Mouse (Mus musculus) midbrain, postnatal 0 days (tissue): ENCODE results near the gene Tor1b. TPM values are rescaled to one million over a fixed set of nuclear protein-coding genes. Genes with fewer than 3 reads are reported as not detected.

Source experiments
- ATAC-seq: fragments of 200-750 bp; cut with Nextera tagmentation; 2 replicates; pipeline ENCODE4 v1.8.0; 2017; ENCODE audit warnings: moderate number of reproducible peaks, mild to moderate bottlenecking, moderate TSS enrichment, moderate library complexity; ENCODE audit not compliant: low FRiP score
- DNase-seq: peaks from one replicate; pipeline ENCODE4 v3.0.0-alpha.2; 2015; ENCODE audit warnings: low spot score
- H3K27ac ChIP-seq: fragments of 300-500 bp; sonication (generic); 2 replicates; pipeline ENCODE4 v1.5.1; 2014; ENCODE audit warnings: low read depth, mild to moderate bottlenecking, low read length, mixed read lengths
- H3K27me3 ChIP-seq: fragments of 300-500 bp; sonication (generic); 2 replicates; pipeline ENCODE4 v1.6.1; 2014; ENCODE audit warnings: low read length, control low read depth, mixed read lengths; ENCODE audit not compliant: insufficient read depth
- H3K36me3 ChIP-seq: fragments of 300-500 bp; sonication (generic); 2 replicates; pipeline ENCODE4 v1.6.1; 2014; ENCODE audit warnings: low read length, control low read depth, mixed read lengths; ENCODE audit not compliant: insufficient read depth
- H3K4me1 ChIP-seq: fragments of 300-500 bp; sonication (generic); 2 replicates; pipeline ENCODE4 v1.6.1; 2014; ENCODE audit warnings: mild to moderate bottlenecking, control low read depth, antibody characterized with exemption, low read length, mixed read lengths; ENCODE audit not compliant: insufficient read depth
- H3K4me2 ChIP-seq: fragments of 300-500 bp; sonication (generic); 2 replicates; pipeline ENCODE4 v1.6.1; 2014; ENCODE audit warnings: low read depth, mild to moderate bottlenecking, low read length, mixed read lengths; ENCODE audit not compliant: poor library complexity, severe bottlenecking
- H3K4me3 ChIP-seq: fragments of 300-500 bp; sonication (generic); 2 replicates; pipeline ENCODE4 v1.5.1; 2014; ENCODE audit warnings: low read depth, mild to moderate bottlenecking, low read length, moderate library complexity
- H3K9ac ChIP-seq: fragments of 300-500 bp; sonication (generic); replicated peaks from 2 replicates; pipeline ENCODE4 v1.6.1; 2014; ENCODE audit warnings: mild to moderate bottlenecking, low read length, moderate library complexity, mixed read lengths; ENCODE audit not compliant: poor library complexity, severe bottlenecking
- H3K9me3 ChIP-seq: fragments of 300-500 bp; sonication (generic); 2 replicates; pipeline ENCODE4 v1.6.1; 2016; ENCODE audit warnings: low read length, control low read depth
- CTCF ChIP-seq: IDR thresholded peaks from 2 replicates; pipeline ENCODE4 v1.5.1; 2016; ENCODE audit warnings: antibody characterized with exemption, mild to moderate bottlenecking
- WGBS: fragments of 180-500 bp; shearing (Covaris S2); extraction: QIAGEN DNeasy Blood & Tissue Kit; methylation state at CpG from one replicate; pipeline ENCODE4 v1.1.7; 2014; 5-methylcytosine and 5-hydroxymethylcytosine counted together
- polyA plus RNA-seq: library from polyadenylated mRNA; unstranded; fragments of >200 nt; fragmentation: Nextera tagmentation; extraction: Ambion mirVana; gene quantifications from 2 replicates; pipeline ENCODE4 v1.2.1, GENCODE M21; 2015
- total RNA-seq: library from RNA; depleted of rRNA; stranded (reverse); fragments of >200 nt; gene quantifications from 2 replicates; pipeline ENCODE4 v1.2.3, GENCODE M21; 2014

The Tor1b gene
- total and polyA plus RNA-seq, 2 experiments from 2014 or later: 16.4 to 27.1 TPM

GRCm38 (mm10) chr2:30918780-30919329 lies 33.9 kb upstream of the Tor1b start:
- no peak overlapping the region for H3K4me2 ChIP-seq

DNA sequence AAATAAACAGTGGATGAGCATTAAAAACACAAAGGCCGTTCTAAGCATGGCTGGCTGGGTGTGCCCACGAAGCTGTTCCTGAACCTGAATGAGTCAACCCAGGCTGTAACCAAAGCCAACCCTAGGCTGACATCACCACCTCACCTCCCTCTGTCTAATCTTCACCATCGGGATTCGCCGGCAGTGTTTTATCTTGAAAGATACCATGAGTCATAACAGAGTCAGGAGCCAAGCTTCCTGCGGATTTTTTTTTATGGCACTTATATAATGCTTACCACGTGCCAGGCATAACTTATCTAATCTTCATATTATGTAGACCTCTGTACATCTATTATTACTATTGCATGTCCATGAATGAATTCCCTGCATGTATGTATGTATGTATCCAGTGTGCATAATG lies 32.5 kb upstream of the Tor1b start:
- ATAC-seq (no peak), DNase-seq (no peak)
- H3K27me3 ChIP-seq: no peaks in the 10 kb centered on the region
- H3K9ac ChIP-seq: no peak overlapping the region
- no peak overlapping the region for H3K27ac ChIP-seq
- H3K36me3 ChIP-seq: no peaks in the 10 kb centered on the region
- no peaks in the 10 kb centered on the region for H3K9me3 ChIP-seq
- no peak overlapping the region for H3K4me3 ChIP-seq
- H3K4me1 ChIP-seq: peaks cover 2% of the 10 kb centered on the region; the same call in 1 of the 2 replicates
- no peak overlapping the region for H3K4me2 ChIP-seq
- WGBS: 85% methylated on average over 7 of the region's 7 CpGs
- TF ChIP-seq CTCF: no peak

More at GRCm38 (mm10) chr2:30918780-30919329, 33.9 kb upstream of the Tor1b start:
- Histone ChIP-seq H3K27ac (no peak overlapping the region), H3K27me3 (no peaks in the 10 kb centered on the region), H3K9ac (no peak overlapping the region), H3K4me1 (peaks cover 2% of the 10 kb centered on the region; the same call in 1 of the 2 replicates), H3K4me3 (no peak overlapping the region), H3K36me3 (no peaks in the 10 kb centered on the region), H3K9me3 (no peaks in the 10 kb centered on the region)
- TF ChIP-seq CTCF: no peak
- DNase-seq (no peak), ATAC-seq (no peak)
- 55% methylated on average over 8 of the region's 8 CpGs for WGBS

GRCm38 (mm10) chr2:30923099-30923498 lies 29.7 kb upstream of the Tor1b start:
- Histone ChIP-seq H3K9me3 (no peaks in the 10 kb centered on the region), H3K36me3 (no peaks in the 10 kb centered on the region), H3K27me3 (no peaks in the 10 kb centered on the region), H3K4me1 (no peaks in the 10 kb centered on the region), H3K4me3 (no peak overlapping the region), H3K4me2 (no peak overlapping the region), H3K9ac (no peak overlapping the region), H3K27ac (no peak overlapping the region)
- 50% methylated on average over 3 of the region's 3 CpGs for WGBS
- no peak for TF ChIP-seq CTCF
- DNase-seq: no peak
- no peak for ATAC-seq

DNA sequence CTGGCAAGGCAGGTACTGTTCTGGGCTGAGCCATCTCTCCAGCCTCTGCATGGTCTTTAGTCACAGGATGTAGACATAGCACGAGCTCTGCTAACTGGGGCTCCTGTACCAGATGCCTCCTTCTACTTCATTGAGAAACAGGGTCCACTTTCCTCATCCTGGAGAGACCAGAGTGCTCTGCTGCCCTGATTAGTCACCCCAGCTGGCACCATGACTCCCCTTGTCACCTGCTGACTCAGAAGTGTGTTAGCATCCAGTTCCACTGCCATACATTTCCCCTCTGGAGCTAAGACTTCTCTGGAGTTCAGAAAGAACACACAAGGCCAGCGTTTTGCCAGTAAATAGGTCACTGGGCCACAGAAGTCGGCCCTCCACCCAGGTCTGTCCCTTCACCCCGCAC lies 27.6 kb upstream of the Tor1b start:
- no peaks in the 10 kb centered on the region for H3K36me3 ChIP-seq
- no peak overlapping the region for H3K9ac ChIP-seq
- no peak overlapping the region for H3K4me3 ChIP-seq
- H3K9me3 ChIP-seq: no peaks in the 10 kb centered on the region
- H3K4me2 ChIP-seq: no peak overlapping the region
- H3K4me1 ChIP-seq: 0 out of 2 replicates have a peak, but pooled peaks cover 2% of the 10 kb centered on the region
- DNase-seq (no peak), ATAC-seq (no peak)
- 83% methylated on average over 4 of the region's 4 CpGs for WGBS
- no peaks in the 10 kb centered on the region for H3K27me3 ChIP-seq
- H3K27ac ChIP-seq: no peak overlapping the region
- TF ChIP-seq CTCF: no peak

DNA sequence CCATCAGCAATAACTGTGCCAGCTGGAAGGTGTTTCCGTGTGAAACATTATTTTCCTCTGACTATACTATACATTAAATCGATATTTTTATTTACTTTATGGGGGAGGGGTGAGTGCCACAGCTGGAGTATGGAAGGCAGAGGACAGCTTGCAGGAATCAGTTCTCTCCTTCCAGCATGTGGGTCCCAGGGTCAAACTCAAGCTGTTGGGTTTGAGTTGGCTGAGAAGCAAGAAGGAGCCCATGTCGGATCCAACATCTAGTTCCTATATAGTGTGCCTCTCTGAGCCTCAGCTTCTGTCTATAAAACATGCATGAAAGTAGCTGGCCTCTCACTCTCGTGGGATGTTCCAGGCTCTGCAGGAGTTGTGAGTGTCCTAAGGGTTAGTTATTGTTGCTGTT lies 26.4 kb upstream of the Tor1b start:
- ATAC-seq (no peak), DNase-seq (no peak)
- Histone ChIP-seq H3K4me3 (no peak overlapping the region), H3K9me3 (no peaks in the 10 kb centered on the region), H3K4me1 (0 out of 2 replicates have a peak, but pooled peaks cover 2% of the 10 kb centered on the region), H3K36me3 (no peaks in the 10 kb centered on the region), H3K27ac (no peak overlapping the region), H3K4me2 (no peak overlapping the region), H3K9ac (no peak overlapping the region), H3K27me3 (no peaks in the 10 kb centered on the region)
- WGBS: 71% methylated on average over 4 of the region's 4 CpGs
- no peak for TF ChIP-seq CTCF

DNA sequence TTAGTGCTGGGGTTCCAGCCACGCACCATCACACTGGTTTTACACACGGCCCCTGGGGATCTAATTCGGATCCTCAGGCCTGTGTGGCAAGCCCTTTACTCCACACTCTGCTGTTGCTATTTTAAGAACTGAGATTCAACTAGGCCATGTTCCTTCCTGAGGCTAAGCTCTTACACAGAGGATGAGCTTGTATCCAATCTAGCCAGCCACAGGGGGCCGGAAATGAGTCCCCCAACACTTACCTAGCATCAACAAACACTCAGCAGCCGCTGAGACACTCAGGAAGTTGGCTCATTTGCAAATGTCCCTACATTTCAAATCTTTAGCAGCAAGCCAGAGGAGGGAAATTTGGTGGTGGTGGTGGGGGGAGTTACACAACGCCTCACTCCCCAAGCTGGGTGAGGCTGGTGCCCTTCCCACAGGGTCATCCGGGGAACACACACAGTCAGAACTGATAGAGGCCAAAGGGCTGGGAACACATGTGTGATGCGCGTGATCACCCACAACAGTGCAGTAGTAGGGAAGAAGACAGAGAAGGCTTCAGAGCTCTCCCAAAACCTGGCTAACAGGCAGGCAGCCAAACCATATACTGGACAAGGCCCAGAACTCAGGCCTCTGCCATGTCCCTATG lies 25.5 kb upstream of the Tor1b start:
- Histone ChIP-seq H3K4me2 (no peak overlapping the region), H3K9me3 (no peaks in the 10 kb centered on the region), H3K4me1 (0 out of 2 replicates have a peak, but pooled peaks cover 2% of the 10 kb centered on the region), H3K27ac (peak overlapping the region; percentile 55), H3K36me3 (no peaks in the 10 kb centered on the region), H3K27me3 (no peaks in the 10 kb centered on the region), H3K4me3 (no peak overlapping the region), H3K9ac (no peak overlapping the region)
- DNase-seq (peak; percentile 47), ATAC-seq (no peak)
- WGBS: 61% methylated on average over 9 of the region's 9 CpGs
- no peak for TF ChIP-seq CTCF
